Mouse (Mus musculus) megakaryocyte, embryonic 14.5 days (primary cell): ENCODE measurements around the gene Tmem182. TPM values are rescaled to one million over a fixed set of nuclear protein-coding genes. Genes with fewer than 3 reads are reported as not detected.

Experiments
- H3K27me3 ChIP-seq: replicated peaks from 2 replicates; pipeline ENCODE3; 2012; ENCODE audit warnings: inconsistent platforms
- H3K36me3 ChIP-seq: replicated peaks from 2 replicates; pipeline ENCODE3; 2012; ENCODE audit warnings: low read length, inconsistent platforms, mixed read lengths
- H3K4me1 ChIP-seq: 2 replicates; pipeline ENCODE4 v1.6.1; 2012; ENCODE audit warnings: inconsistent platforms
- H3K4me3 ChIP-seq: replicated peaks from 2 replicates; pipeline ENCODE3; 2012; ENCODE audit warnings: moderate library complexity, mild to moderate bottlenecking, inconsistent platforms
- H3K9me3 ChIP-seq: 2 replicates; pipeline ENCODE4 v1.6.1; 2012; ENCODE audit warnings: inconsistent platforms
- FLI1 ChIP-seq: IDR thresholded peaks from 2 replicates; pipeline ENCODE4 v1.6.1; 2012; ENCODE audit warnings: low read length, inconsistent platforms, mixed read lengths
- GATA1 ChIP-seq: IDR thresholded peaks from 3 replicates; pipeline ENCODE4 v1.6.1; 2012; ENCODE audit warnings: mixed read lengths, low read length, inconsistent platforms, borderline replicate concordance
- polyA plus RNA-seq: library from polyadenylated mRNA; stranded (reverse); fragments of >175 nt; gene quantifications from 2 replicates; pipeline ENCODE4 v1.2.3, GENCODE M21; 2012; ENCODE audit warnings: low replicate concordance; ENCODE audit not compliant: insufficient read depth

Gene Tmem182
- polyA plus RNA-seq, 1 experiment = not detected

DNA sequence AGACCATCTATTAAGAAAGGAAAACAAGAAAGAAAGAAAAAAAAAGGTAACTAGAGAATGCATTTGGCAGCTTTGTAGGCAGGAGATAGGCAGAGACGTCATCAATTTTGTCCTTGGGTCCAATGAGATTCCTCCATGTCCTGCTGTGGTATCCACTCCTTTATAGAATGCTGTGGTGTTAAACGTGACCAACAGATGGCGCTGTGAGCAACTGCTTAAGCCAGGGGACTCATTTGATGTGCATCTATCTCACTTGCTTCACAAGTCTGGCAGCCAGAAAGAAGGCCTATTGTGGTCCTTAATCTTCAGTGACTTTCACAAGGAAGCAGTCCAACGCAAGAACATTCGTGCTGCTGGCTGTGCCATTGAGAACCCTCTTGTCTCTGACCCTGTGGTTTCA lies 8.1 kb upstream of the Tmem182 start:
- H3K27me3 ChIP-seq = no peaks in the 10 kb centered on the region
- peaks cover 8% of the 10 kb centered on the region for H3K4me1 ChIP-seq
- H3K9me3 ChIP-seq = peaks cover 5% of the 10 kb centered on the region; the same call in 1 of the 2 replicates
- no peak for TF ChIP-seq FLI1
- TF ChIP-seq GATA1 = no peak
- no peaks in the 10 kb centered on the region for H3K36me3 ChIP-seq
- no peak overlapping the region for H3K4me3 ChIP-seq

DNA sequence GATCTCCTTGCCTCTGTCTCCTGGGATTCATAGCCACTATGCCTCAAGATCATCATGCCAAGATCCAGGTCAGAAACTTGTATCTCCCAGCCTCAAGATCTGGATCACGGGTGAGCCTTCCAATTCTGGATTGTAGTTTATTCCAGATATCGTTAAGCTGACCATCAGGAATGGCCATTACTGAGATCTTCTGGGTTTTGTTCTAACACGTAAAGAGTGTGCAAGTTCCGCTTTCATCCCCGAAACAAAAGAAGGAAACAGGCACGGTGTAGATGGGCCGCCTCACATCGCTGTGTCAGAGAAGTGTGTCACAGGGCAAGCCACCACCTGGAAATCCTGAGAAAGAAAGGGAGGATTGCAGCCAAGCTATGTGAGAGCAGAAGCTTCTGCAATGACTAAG lies 6.3 kb upstream of the Tmem182 start:
- peaks cover 4% of the 10 kb centered on the region for H3K4me1 ChIP-seq
- H3K4me3 ChIP-seq = no peak overlapping the region
- no peaks in the 10 kb centered on the region for H3K27me3 ChIP-seq
- TF ChIP-seq FLI1 = no peak
- no peak for TF ChIP-seq GATA1
- H3K36me3 ChIP-seq = no peaks in the 10 kb centered on the region
- peaks cover 5% of the 10 kb centered on the region; the same call in 1 of the 2 replicates for H3K9me3 ChIP-seq

- H3K27me3 ChIP-seq = no peaks in the 10 kb centered on the region
- no peak for TF ChIP-seq GATA1
- TF ChIP-seq FLI1 = no peak
- H3K9me3 ChIP-seq = peaks cover 5% of the 10 kb centered on the region; the same call in 1 of the 2 replicates
- no peak overlapping the region for H3K4me3 ChIP-seq
- H3K36me3 ChIP-seq = no peaks in the 10 kb centered on the region
- H3K4me1 ChIP-seq = peaks cover under 1% of the 10 kb centered on the region
Measured at GRCm38 (mm10) chr1:40800908-40801307, 4.5 kb upstream of the Tmem182 start.

DNA sequence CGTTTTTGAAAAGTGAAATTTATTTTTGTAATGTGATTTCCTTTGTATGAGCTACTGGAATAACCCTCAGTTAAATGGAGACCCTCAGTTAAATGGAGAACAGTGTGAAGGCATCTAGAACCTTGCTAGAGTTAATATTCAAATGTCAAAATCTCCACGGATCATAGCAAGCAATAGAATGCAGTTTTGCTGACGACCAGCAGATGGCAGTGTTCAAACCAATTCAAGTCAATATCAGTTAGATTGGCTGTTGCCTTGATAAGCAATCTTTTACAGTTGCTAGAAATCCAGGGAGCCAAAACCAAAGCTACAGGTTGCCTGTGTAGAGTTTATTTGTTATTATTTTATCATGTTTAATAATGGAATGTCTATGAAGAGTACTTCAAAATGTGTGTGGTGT lies 2.6 kb upstream of the Tmem182 start:
- Histone ChIP-seq H3K4me1 (no peaks in the 10 kb centered on the region; the same call in none of the 2 replicates), H3K4me3 (no peak overlapping the region), H3K9me3 (no peaks in the 10 kb centered on the region), H3K36me3 (no peaks in the 10 kb centered on the region), H3K27me3 (no peaks in the 10 kb centered on the region)
- TF ChIP-seq GATA1 (no peak), FLI1 (no peak)

DNA sequence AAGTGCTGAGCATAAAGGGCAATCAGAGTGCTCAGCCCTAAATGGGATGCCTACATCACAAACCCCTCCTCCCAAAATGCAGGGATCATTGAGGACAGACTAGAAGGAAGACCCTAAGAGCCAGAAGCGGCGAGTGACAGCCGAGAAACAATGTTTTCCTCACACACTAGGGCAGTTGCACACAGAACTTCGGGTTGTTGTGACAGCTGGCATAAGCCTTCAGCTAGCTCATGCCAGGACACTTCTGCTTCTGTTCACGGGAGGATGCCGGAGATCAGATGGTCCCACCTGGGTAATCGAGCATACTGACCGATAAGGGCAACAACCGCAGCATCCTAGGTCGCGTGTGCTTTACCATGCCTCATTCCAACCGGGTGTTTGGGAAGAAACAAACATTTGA lies 1.3 kb upstream of the Tmem182 start:
- Histone ChIP-seq H3K4me3 (no peak overlapping the region), H3K27me3 (no peaks in the 10 kb centered on the region), H3K9me3 (no peaks in the 10 kb centered on the region), H3K4me1 (no peaks in the 10 kb centered on the region; the same call in none of the 2 replicates), H3K36me3 (no peaks in the 10 kb centered on the region)
- TF ChIP-seq GATA1 (no peak), FLI1 (no peak)

GRCm38 (mm10) chr1:40805891-40806290 lies 490 bp downstream of the Tmem182 start:
- Histone ChIP-seq H3K27me3 (no peaks in the 10 kb centered on the region), H3K4me1 (no peaks in the 10 kb centered on the region; the same call in none of the 2 replicates), H3K4me3 (no peak overlapping the region), H3K36me3 (no peaks in the 10 kb centered on the region), H3K9me3 (no peaks in the 10 kb centered on the region)
- TF ChIP-seq FLI1 (no peak), GATA1 (no peak)

GRCm38 (mm10) chr1:40808643-40809042 lies 3.2 kb downstream of the Tmem182 start:
- H3K9me3 ChIP-seq = no peaks in the 10 kb centered on the region
- H3K4me3 ChIP-seq = no peak overlapping the region
- no peaks in the 10 kb centered on the region for H3K4me1 ChIP-seq
- H3K36me3 ChIP-seq = no peaks in the 10 kb centered on the region
- H3K27me3 ChIP-seq = no peaks in the 10 kb centered on the region
- TF ChIP-seq FLI1 = no peak
- TF ChIP-seq GATA1 = no peak

DNA sequence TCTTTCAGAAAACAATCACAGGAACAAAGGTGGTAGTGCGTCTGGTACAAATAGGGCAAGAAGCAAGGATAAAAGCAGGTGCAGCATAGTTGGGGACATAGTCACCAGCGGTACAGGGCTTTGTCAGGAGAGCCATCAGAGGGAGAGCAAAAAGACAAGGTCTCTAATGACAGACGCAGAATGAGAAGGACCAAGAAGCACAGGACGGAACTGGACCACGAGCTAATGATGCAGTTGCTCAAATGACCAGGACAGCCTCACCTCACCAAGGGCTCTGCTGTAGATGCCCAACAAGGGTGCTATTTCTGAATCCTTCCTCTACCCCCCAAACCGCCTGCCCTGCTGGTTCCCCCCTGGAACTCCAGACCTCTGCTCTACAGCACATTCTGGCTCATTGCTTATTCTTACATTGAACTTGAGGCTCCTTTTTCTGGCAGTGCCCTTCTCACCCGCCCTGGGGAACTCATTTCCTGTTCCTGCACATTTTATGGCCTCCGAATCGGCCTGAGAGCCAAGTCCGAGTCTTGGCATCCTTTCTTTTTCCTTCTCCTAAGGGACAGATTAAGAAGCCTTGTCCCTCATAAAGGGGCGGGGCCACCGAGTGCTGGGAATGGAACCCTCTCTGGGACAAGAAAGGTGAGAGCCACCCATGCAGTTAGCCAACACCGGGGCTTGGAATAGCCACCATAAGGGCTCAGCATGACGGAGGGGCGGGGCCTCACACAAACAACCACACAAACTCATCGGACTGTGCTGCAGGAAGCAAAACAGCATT lies 9.9 kb downstream of the Tmem182 start:
- Histone ChIP-seq H3K27me3 (no peaks in the 10 kb centered on the region), H3K9me3 (no peaks in the 10 kb centered on the region), H3K4me1 (no peaks in the 10 kb centered on the region), H3K36me3 (no peaks in the 10 kb centered on the region), H3K4me3 (no peak overlapping the region)
- TF ChIP-seq GATA1 (no peak), FLI1 (no peak)

DNA sequence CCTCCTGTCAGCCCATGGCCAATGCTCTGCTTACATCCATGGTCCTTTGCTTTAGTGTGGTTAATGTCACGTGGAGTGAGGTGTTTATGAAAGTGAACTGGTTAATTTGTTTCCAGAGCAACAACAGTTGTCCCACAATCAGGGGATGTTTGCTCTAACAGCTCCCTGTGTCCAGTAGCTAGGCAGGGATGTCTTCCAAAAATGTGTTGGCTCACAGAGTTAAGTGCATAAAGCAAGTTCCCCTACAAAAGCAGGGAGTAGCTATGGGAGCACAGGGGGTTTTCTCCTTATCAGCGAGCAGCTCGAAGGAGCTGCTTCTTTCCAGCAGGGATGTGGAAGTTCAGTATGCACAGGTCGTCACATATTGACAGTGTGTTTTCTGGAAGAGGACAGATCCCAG lies 19.1 kb downstream of the Tmem182 start:
- H3K4me1 ChIP-seq = no peaks in the 10 kb centered on the region
- no peak for TF ChIP-seq FLI1
- no peak for TF ChIP-seq GATA1
- H3K36me3 ChIP-seq = no peaks in the 10 kb centered on the region
- H3K27me3 ChIP-seq = no peaks in the 10 kb centered on the region
- no peak overlapping the region for H3K4me3 ChIP-seq
- no peaks in the 10 kb centered on the region for H3K9me3 ChIP-seq

GRCm38 (mm10) chr1:40824936-40825335 lies 19.5 kb downstream of the Tmem182 start:
- Histone ChIP-seq H3K9me3 (no peaks in the 10 kb centered on the region), H3K27me3 (no peaks in the 10 kb centered on the region), H3K4me1 (no peaks in the 10 kb centered on the region), H3K4me3 (no peak overlapping the region), H3K36me3 (no peaks in the 10 kb centered on the region)
- TF ChIP-seq FLI1 (no peak), GATA1 (no peak)
